Mouse (Mus musculus) ES-E14 (cell line): ENCODE data around the gene Ost4. TPM values are rescaled to one million over a fixed set of nuclear protein-coding genes. Genes with fewer than 3 reads are reported as not detected.

Experiments
- DNase-seq: peaks from one replicate; pipeline ENCODE4 v3.0.0-alpha.2; 2013; ENCODE audit warnings: low read depth, low spot score
- H3K27ac ChIP-seq: 2 replicates; pipeline ENCODE4 v1.5.1; 2012; ENCODE audit warnings: low read depth, mild to moderate bottlenecking, low read length, moderate library complexity, mixed read lengths; ENCODE audit not compliant: poor library complexity, insufficient read depth, severe bottlenecking
- H3K36me3 ChIP-seq: 2 replicates; pipeline ENCODE4 v1.6.1; 2012; ENCODE audit warnings: mild to moderate bottlenecking, low read length, moderate library complexity, mixed read lengths; ENCODE audit not compliant: control insufficient read depth, poor library complexity, insufficient read depth, severe bottlenecking
- H3K4me1 ChIP-seq, 2 experiments: fragments of 150-350 bp in 1 of 2; sonication (generic) in 1 of 2; 2 replicates each; pipeline ENCODE4 v1.6.1; 2012; ENCODE audit warnings: low read length in 2 of 2, mild to moderate bottlenecking in 1 of 2, mixed read lengths in 1 of 2; ENCODE audit not compliant: control insufficient read depth in 2 of 2, insufficient read depth in 2 of 2, poor library complexity in 1 of 2
- H3K4me3 ChIP-seq, 2 experiments: fragments of 150-350 bp in 1 of 2; sonication (generic) in 1 of 2; 2 replicates each; pipeline ENCODE4 v1.5.1; 2012; ENCODE audit warnings: low read length in 2 of 2, low read depth in 1 of 2, mild to moderate bottlenecking in 1 of 2, mixed read lengths in 1 of 2; ENCODE audit not compliant: insufficient read depth in 1 of 2, poor library complexity in 1 of 2, severe bottlenecking in 1 of 2
- H3K9ac ChIP-seq: 2 replicates; pipeline ENCODE4 v1.6.1; 2012; ENCODE audit warnings: low read depth, mild to moderate bottlenecking, low read length, mixed read lengths; ENCODE audit not compliant: poor library complexity, insufficient read depth, severe bottlenecking
- H3K9me3 ChIP-seq: fragments of 150-350 bp; sonication (generic); 2 replicates; pipeline ENCODE4 v1.6.1; 2012; ENCODE audit warnings: low read depth, mild to moderate bottlenecking, low read length; ENCODE audit not compliant: control insufficient read depth, insufficient read depth
- CHD2 ChIP-seq: IDR thresholded peaks from 2 replicates; pipeline ENCODE4 v1.6.1; 2014; ENCODE audit warnings: mild to moderate bottlenecking, low read depth, low read length, inconsistent platforms
- HCFC1 ChIP-seq: IDR thresholded peaks from 2 replicates; pipeline ENCODE4 v1.6.1; 2012; ENCODE audit warnings: low read length, inconsistent platforms, borderline replicate concordance; ENCODE audit not compliant: insufficient read depth
- MAFK ChIP-seq: IDR thresholded peaks from 2 replicates; pipeline ENCODE4 v1.6.1; 2014; ENCODE audit warnings: mild to moderate bottlenecking, low read depth, low read length, inconsistent platforms; ENCODE audit not compliant: insufficient read depth
- ZC3H11A ChIP-seq: IDR thresholded peaks from 2 replicates; pipeline ENCODE4 v1.6.1; 2012; ENCODE audit warnings: low read depth, mild to moderate bottlenecking, inconsistent platforms, low read length, borderline replicate concordance
- ZNF384 ChIP-seq: IDR thresholded peaks from 2 replicates; pipeline ENCODE4 v1.6.1; 2012; ENCODE audit warnings: low read depth, low read length, inconsistent platforms
- in situ Hi-C, 2 experiments: fragments of 600-800 bp; cut with MboI; formaldehyde crosslinking; loops; one replicate each; pipeline ENCODE4 v1.15.1; 2025; ENCODE audit warnings: low sequenced_read_pairs in 2 of 2, inconsistent platforms in 1 of 2; ENCODE audit not compliant: unreplicated experiment in 2 of 2
- total RNA-seq: library from RNA; depleted of rRNA; stranded (reverse); fragments of 300-350 nt; gene quantifications from 2 replicates; pipeline ENCODE4 v1.2.3, GENCODE M21; 2012; rRNA removed

The Ost4 gene
- total RNA-seq, 1 experiment: 229 TPM

GRCm38 (mm10) chr5:30864322-30864721 is 43.3 kb downstream of the Ost4 start:
- no peak for DNase-seq
- Histone ChIP-seq H3K4me1 (peaks cover 0 to 10% of the 10 kb centered on the region in 2 experiments; a peak in 2 of 4 replicates), H3K4me3 (no peak overlapping the region), H3K27ac (no peak overlapping the region), H3K36me3 (no peaks in the 10 kb centered on the region), H3K9ac (no peak overlapping the region), H3K9me3 (no peaks in the 10 kb centered on the region)
- in situ Hi-C loops: no loop called here
- TF ChIP-seq ZNF384 (no peak), ZC3H11A (no peak), MAFK (no peak), CHD2 (no peak), HCFC1 (no peak)

GRCm38 (mm10) chr5:30863852-30864251 is 43.7 kb downstream of the Ost4 start:
- Histone ChIP-seq H3K9ac (no peak overlapping the region), H3K27ac (no peak overlapping the region), H3K4me3 (no peak overlapping the region), H3K36me3 (no peaks in the 10 kb centered on the region), H3K4me1 (peaks cover 0 to 10% of the 10 kb centered on the region in 2 experiments; a peak in 2 of 4 replicates), H3K9me3 (no peaks in the 10 kb centered on the region)
- TF ChIP-seq ZNF384: no peak
- no peak for TF ChIP-seq ZC3H11A
- no peak for DNase-seq
- in situ Hi-C loops: no loop called here

GRCm38 (mm10) chr5:30856124-30856523 is 51.5 kb downstream of the Ost4 start:
- Histone ChIP-seq H3K9ac (no peak overlapping the region), H3K27ac (no peak overlapping the region), H3K4me3 (no peak overlapping the region), H3K36me3 (no peaks in the 10 kb centered on the region), H3K9me3 (no peaks in the 10 kb centered on the region), H3K4me1 (no peaks in the 10 kb centered on the region)
- TF ChIP-seq CHD2 (no peak), ZC3H11A (no peak), ZNF384 (no peak), MAFK (no peak)
- DNase-seq: no peak
- in situ Hi-C loops: no loop called here

Other genes starting within 250 kb of the Ost4 start
- gene Cenpa, start 241.0 kb downstream of the Ost4 start, total RNA-seq: 102 and 146 TPM in 2 replicates
- gene Dpysl5, start 196.2 kb downstream of the Ost4 start, total RNA-seq: 5.3 and 12.4 TPM in 2 replicates
- gene Mapre3, start 93.1 kb downstream of the Ost4 start, total RNA-seq: 2.3 and 3.8 TPM in 2 replicates
- 66.9 and 90.3 TPM in 2 replicates for gene Tmem214, start 39.8 kb downstream of the Ost4 start, total RNA-seq
- 17.0 and 19.7 TPM in 2 replicates for gene Agbl5, start 19.1 kb downstream of the Ost4 start, total RNA-seq
- gene Emilin1, start 5.6 kb upstream of the Ost4 start, total RNA-seq: 14.3 and 16.6 TPM in 2 replicates
- gene Khk, start 13.6 kb upstream of the Ost4 start, total RNA-seq: 14.9 and 21.2 TPM in 2 replicates
- 14.7 and 21.5 TPM in 2 replicates for gene Cgref1, start 37.8 kb upstream of the Ost4 start, total RNA-seq
- 94.2 and 96.4 TPM in 2 replicates for gene Preb, start 52.6 kb upstream of the Ost4 start, total RNA-seq
- gene Tcf23, start 60.9 kb upstream of the Ost4 start, total RNA-seq: 0.05 and 0.27 TPM in 2 replicates
- gene Atraid, start 140.5 kb upstream of the Ost4 start, total RNA-seq: 53.7 and 64.5 TPM in 2 replicates
- gene Slc5a6, start 141.1 kb upstream of the Ost4 start, total RNA-seq: 44.1 and 51.3 TPM in 2 replicates
- 154 and 258 TPM in 2 replicates for gene Cad, start 147.0 kb upstream of the Ost4 start, total RNA-seq
- 0.37 and 0.67 TPM in 2 replicates for gene Dnajc5g, start 198.5 kb upstream of the Ost4 start, total RNA-seq
- 1.5 and 2.5 TPM in 2 replicates for gene Slc30a3, start 200.4 kb upstream of the Ost4 start, total RNA-seq
- 1.3 and 2.3 TPM in 2 replicates for gene Trim54, start 208.9 kb upstream of the Ost4 start, total RNA-seq
- not detected in 2 replicates for gene Ucn, start 231.0 kb upstream of the Ost4 start, total RNA-seq
- 43.1 and 45.7 TPM in 2 replicates for gene Mpv17, start 246.5 kb upstream of the Ost4 start, total RNA-seq